Mouse (Mus musculus): ENCODE results near the gene Kmt2e. TPM values are rescaled to one million over a fixed set of nuclear protein-coding genes. Genes with fewer than 3 reads are reported as not detected.

The Kmt2e gene
- total and polyA plus RNA-seq, 2 experiments from 2014 or later: 61.7 to 149 TPM

DNA sequence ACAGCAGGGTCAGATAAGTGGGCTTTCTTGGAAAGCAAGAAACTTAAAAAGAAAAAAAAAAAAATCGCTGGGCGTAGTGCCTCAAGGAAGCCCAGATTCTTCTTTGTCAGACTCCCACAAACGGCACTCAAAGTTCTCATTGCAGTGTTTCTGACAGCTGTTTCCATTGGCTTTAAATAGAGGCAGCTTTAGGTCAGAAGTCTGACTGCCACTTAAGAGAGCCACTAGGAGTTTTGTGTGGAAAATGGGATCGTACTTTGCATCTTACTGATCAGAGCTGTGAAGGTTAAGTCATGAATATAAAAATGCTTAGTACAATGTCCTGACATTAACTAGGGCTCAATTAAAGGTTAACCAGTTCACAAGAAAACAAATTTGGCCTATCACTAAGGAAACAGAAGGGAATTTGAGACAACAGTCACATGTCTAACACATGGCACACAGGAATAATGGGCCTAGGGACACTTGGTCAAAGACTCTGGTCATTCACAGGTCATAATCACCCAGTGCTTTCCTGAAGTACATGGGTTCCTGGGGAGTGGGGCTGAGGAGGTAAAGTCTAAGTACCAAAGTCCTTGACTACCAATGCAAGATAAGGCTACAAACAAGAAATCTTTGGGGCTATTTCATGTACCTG lies 19.6 kb upstream of the Kmt2e start:
- DNase-seq: no peak
- ATAC-seq: no peak
- Histone ChIP-seq H3K36me3 (ENCODE audit: insufficient read depth) (no peaks in the 10 kb centered on the region), H3K4me2 (ENCODE audit: low read depth) (0 out of 2 replicates have a peak overlapping the region, but pooled peaks have one; percentile 2), H3K4me3 (ENCODE audit: low read depth, low read length) (no peak overlapping the region), H3K9me3 (ENCODE audit: low read length) (no peaks in the 10 kb centered on the region), H3K4me1 (ENCODE audit: insufficient read depth) (peaks cover 39% of the 10 kb centered on the region), H3K27me3 (ENCODE audit: insufficient read depth, low read length) (no peaks in the 10 kb centered on the region), H3K9ac (no peak overlapping the region), H3K27ac (ENCODE audit: low read depth, low read length) (peak overlapping the region; percentile 71)
- TF ChIP-seq CTCF (IDR thresholded peaks at IDR 0.05; ENCODE audit: low read depth): no peak
- 9% methylated on average over 4 of the region's 4 CpGs for WGBS

- peaks cover 39% of the 10 kb centered on the region for H3K4me1 ChIP-seq (ENCODE audit: insufficient read depth)
- peak overlapping the region; percentile 71 for H3K27ac ChIP-seq (ENCODE audit: low read depth, low read length)
- WGBS: 16% methylated on average over 7 of the region's 7 CpGs
- no peaks in the 10 kb centered on the region for H3K27me3 ChIP-seq (ENCODE audit: insufficient read depth, low read length)
- H3K4me2 ChIP-seq (ENCODE audit: low read depth): peak overlapping the region; percentile 35
- no peaks in the 10 kb centered on the region for H3K9me3 ChIP-seq (ENCODE audit: low read length)
- no peaks in the 10 kb centered on the region for H3K36me3 ChIP-seq (ENCODE audit: insufficient read depth)
- peak; percentile 49 for ATAC-seq
- TF ChIP-seq CTCF (IDR thresholded peaks at IDR 0.05; ENCODE audit: low read depth): peak; percentile 78
- DNase-seq: peak; percentile 83
- peak overlapping the region; percentile 13; the same call in 1 of the 2 replicates for H3K4me3 ChIP-seq (ENCODE audit: low read depth, low read length)
- H3K9ac ChIP-seq: peak overlapping the region; percentile 35; the same call in 1 of the 2 replicates
Measured at GRCm38 (mm10) chr5:23415571-23416285, 18.5 kb upstream of the Kmt2e start.

GRCm38 (mm10) chr5:23416286-23416643 lies 18.0 kb upstream of the Kmt2e start:
- Histone ChIP-seq H3K9ac (peak overlapping the region; percentile 26; the same call in 1 of the 2 replicates), H3K9me3 (ENCODE audit: low read length) (no peaks in the 10 kb centered on the region), H3K27ac (ENCODE audit: low read depth, low read length) (peak overlapping the region; percentile 71), H3K36me3 (ENCODE audit: insufficient read depth) (no peaks in the 10 kb centered on the region), H3K27me3 (ENCODE audit: insufficient read depth, low read length) (no peaks in the 10 kb centered on the region), H3K4me2 (ENCODE audit: low read depth) (peak overlapping the region; percentile 35), H3K4me3 (ENCODE audit: low read depth, low read length) (peak overlapping the region; percentile 13; the same call in 1 of the 2 replicates), H3K4me1 (ENCODE audit: insufficient read depth) (peaks cover 39% of the 10 kb centered on the region)
- no peak for ATAC-seq
- no peak for DNase-seq
- no peak for TF ChIP-seq CTCF (IDR thresholded peaks at IDR 0.05; ENCODE audit: low read depth)
- 47% methylated on average over 6 of the region's 6 CpGs for WGBS

DNA sequence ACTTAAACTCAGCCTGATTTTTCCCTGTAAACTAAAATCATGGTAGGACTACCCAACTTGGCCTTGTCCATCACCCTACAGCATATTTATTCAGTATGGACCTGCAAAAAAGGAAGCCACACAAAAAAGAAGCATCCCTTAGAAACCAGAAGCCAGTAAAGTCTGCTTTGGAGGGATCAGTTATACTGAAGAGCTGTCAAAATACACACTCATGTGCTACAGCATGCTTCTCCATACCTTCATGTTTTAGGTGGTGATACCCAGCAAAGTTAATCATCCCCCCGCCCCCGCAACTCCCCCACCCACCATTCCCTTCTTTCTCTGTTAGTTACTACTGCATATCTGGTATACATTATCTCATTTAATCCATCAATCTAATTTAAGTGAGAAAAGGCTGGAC lies 16.5 kb upstream of the Kmt2e start:
- peak overlapping the region; percentile 87 for H3K9ac ChIP-seq
- 51% methylated on average over 2 of the region's 2 CpGs for WGBS
- no peaks in the 10 kb centered on the region for H3K36me3 ChIP-seq (ENCODE audit: insufficient read depth)
- peaks cover 35% of the 10 kb centered on the region for H3K4me1 ChIP-seq (ENCODE audit: insufficient read depth)
- no peak for DNase-seq
- no peak for ATAC-seq
- no peak for TF ChIP-seq CTCF (IDR thresholded peaks at IDR 0.05; ENCODE audit: low read depth)
- no peaks in the 10 kb centered on the region for H3K27me3 ChIP-seq (ENCODE audit: insufficient read depth, low read length)
- H3K9me3 ChIP-seq (ENCODE audit: low read length): no peaks in the 10 kb centered on the region
- peak overlapping the region; percentile 59 for H3K4me3 ChIP-seq (ENCODE audit: low read depth, low read length)
- peak overlapping the region; percentile 79 for H3K4me2 ChIP-seq (ENCODE audit: low read depth)
- peak overlapping the region; percentile 99 for H3K27ac ChIP-seq (ENCODE audit: low read depth, low read length)

DNA sequence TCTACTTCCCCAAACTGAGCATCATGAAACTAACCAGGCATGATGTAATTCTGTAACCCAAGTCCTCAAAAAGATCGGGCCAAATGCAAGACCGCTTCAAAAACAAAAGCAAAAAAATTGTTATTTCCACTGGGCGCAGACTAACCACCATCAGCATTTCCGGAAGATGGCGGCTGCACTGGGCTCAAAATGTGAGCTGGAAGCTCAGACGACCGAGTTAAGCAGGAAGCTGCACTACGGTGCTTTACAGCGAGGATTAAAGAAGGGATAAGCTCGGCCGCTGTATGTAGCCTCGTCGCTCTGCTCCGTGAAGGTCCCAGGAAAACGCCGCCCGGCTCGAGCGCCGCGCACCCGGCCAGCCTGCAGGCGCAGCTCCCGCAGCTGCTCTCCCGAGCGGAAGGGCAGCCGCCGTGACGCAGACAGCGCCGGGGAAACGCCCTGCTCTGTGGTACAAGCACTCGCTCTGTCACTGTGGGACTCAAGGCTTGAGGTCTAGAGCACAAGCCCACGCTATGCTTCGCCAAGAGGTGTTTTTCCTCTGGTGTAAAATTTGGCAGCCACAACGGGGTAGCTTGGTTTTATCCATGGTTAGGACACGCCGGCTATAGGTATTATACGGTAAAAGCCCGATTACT lies 16.0 kb upstream of the Kmt2e start:
- Histone ChIP-seq H3K36me3 (ENCODE audit: insufficient read depth) (no peaks in the 10 kb centered on the region), H3K4me2 (ENCODE audit: low read depth) (peak overlapping the region; percentile 79), H3K9me3 (ENCODE audit: low read length) (no peaks in the 10 kb centered on the region), H3K27ac (ENCODE audit: low read depth, low read length) (peak overlapping the region; percentile 99), H3K4me3 (ENCODE audit: low read depth, low read length) (peak overlapping the region; percentile 59), H3K9ac (peak overlapping the region; percentile 87), H3K27me3 (ENCODE audit: insufficient read depth, low read length) (no peaks in the 10 kb centered on the region), H3K4me1 (ENCODE audit: insufficient read depth) (peaks cover 32% of the 10 kb centered on the region)
- 2% methylated on average over 40 of the region's 40 CpGs for WGBS
- TF ChIP-seq CTCF (IDR thresholded peaks at IDR 0.05; ENCODE audit: low read depth): peak; percentile 22; the same call in 1 of the 2 replicates
- DNase-seq (peak; percentile 90), ATAC-seq (peak; percentile 90)

- H3K27me3 ChIP-seq (ENCODE audit: insufficient read depth, low read length): no peaks in the 10 kb centered on the region
- peak overlapping the region; percentile 87 for H3K9ac ChIP-seq
- H3K27ac ChIP-seq (ENCODE audit: low read depth, low read length): peak overlapping the region; percentile 99
- ATAC-seq (no peak), DNase-seq (peak; percentile 48)
- TF ChIP-seq CTCF (IDR thresholded peaks at IDR 0.05; ENCODE audit: low read depth): peak; percentile 42
- no peaks in the 10 kb centered on the region for H3K9me3 ChIP-seq (ENCODE audit: low read length)
- 2% methylated on average over 18 of the region's 18 CpGs for WGBS
- peaks cover 3% of the 10 kb centered on the region; the same call in 1 of the 2 replicates for H3K36me3 ChIP-seq (ENCODE audit: insufficient read depth)
- peaks cover 28% of the 10 kb centered on the region for H3K4me1 ChIP-seq (ENCODE audit: insufficient read depth)
- peak overlapping the region; percentile 79 for H3K4me2 ChIP-seq (ENCODE audit: low read depth)
- peak overlapping the region; percentile 59 for H3K4me3 ChIP-seq (ENCODE audit: low read depth, low read length)
Measured at GRCm38 (mm10) chr5:23418797-23419595, 15.2 kb upstream of the Kmt2e start.
